Comparison of ENCODE assay signal across 8 mouse cellular contexts in genomic region chr4:114999445-114999772, GRCm38 (mm10). TPM values are rescaled to one million over a fixed set of nuclear protein-coding genes. Genes with fewer than 3 reads are reported as not detected.
A peak's percentile ranks its signal among the peaks of the same experiment; 100 is the strongest.
DNase-seq lines count a peak whose midpoint lies in the region; ATAC-seq lines count a peak whose summit lies in the region.

No protein-coding gene starts in this region.

- peak overlapping the region; percentile 82 for H3K4me3 ChIP-seq in kidney, embryonic 16.5 days (ENCODE audit: low read length)
- peak overlapping the region; percentile 78 for H3K4me3 ChIP-seq in brown adipose tissue, adult 24 weeks (ENCODE audit: insufficient read depth, low read depth, low read length)
- H3K4me3 ChIP-seq in hindbrain, embryonic 14.5 days (replicated peaks; ENCODE audit: low read length) = peak overlapping the region; percentile 52
- H3K4me3 ChIP-seq in midbrain, embryonic 13.5 days (replicated peaks) = peak overlapping the region; percentile 69

- no peaks in the 10 kb centered on the region for H3K27me3 ChIP-seq in kidney, embryonic 16.5 days (ENCODE audit: insufficient read depth, low read length)
- H3K27me3 ChIP-seq in hindbrain, embryonic 14.5 days (ENCODE audit: control insufficient read depth, insufficient read depth, low read length) = no peaks in the 10 kb centered on the region
- peaks cover 6% of the 10 kb centered on the region; the same call in 1 of the 2 replicates for H3K27me3 ChIP-seq in midbrain, embryonic 13.5 days

- H3K27ac ChIP-seq in kidney, embryonic 16.5 days (ENCODE audit: low read length) = peak overlapping the region; percentile 98
- H3K27ac ChIP-seq in brown adipose tissue, adult 24 weeks (replicated peaks; ENCODE audit: low read depth, low read length) = peak overlapping the region; percentile 92
- H3K27ac ChIP-seq in hindbrain, embryonic 14.5 days = peak overlapping the region; percentile 92
- H3K27ac ChIP-seq in midbrain, embryonic 13.5 days = peak overlapping the region; percentile 88

- ATAC-seq in kidney, embryonic 16.5 days (ENCODE audit: low FRiP score, low TSS enrichment) = peak; percentile 39
- ATAC-seq in hindbrain, embryonic 14.5 days (ENCODE audit: low FRiP score) = no peak; the same call in 1 of the 2 replicates
- no peak for ATAC-seq in midbrain, embryonic 13.5 days

- peaks cover 17% of the 10 kb centered on the region for H3K4me1 ChIP-seq in kidney, embryonic 16.5 days (ENCODE audit: insufficient read depth, low read length)
- H3K4me1 ChIP-seq in brown adipose tissue, adult 24 weeks (ENCODE audit: control insufficient read depth, insufficient read depth, insufficient read length, low read length) = no peaks in the 10 kb centered on the region
- H3K4me1 ChIP-seq in hindbrain, embryonic 14.5 days (replicated peaks; ENCODE audit: control insufficient read depth, insufficient read depth, low read length) = peaks cover 6% of the 10 kb centered on the region; the same call in 1 of the 2 replicates
- H3K4me1 ChIP-seq in midbrain, embryonic 13.5 days (replicated peaks) = peaks cover 21% of the 10 kb centered on the region

- peak overlapping the region; percentile 75 for H3K4me2 ChIP-seq in kidney, embryonic 16.5 days (replicated peaks; ENCODE audit: low read depth, low read length)
- peak overlapping the region; percentile 77 for H3K4me2 ChIP-seq in hindbrain, embryonic 14.5 days (replicated peaks)
- H3K4me2 ChIP-seq in midbrain, embryonic 13.5 days (replicated peaks) = peak overlapping the region; percentile 72

- WGBS in kidney, embryonic 16.5 days = 8% methylated on average over 9 of the region's 9 CpGs
- WGBS in hindbrain, embryonic 14.5 days = 9% methylated on average over 9 of the region's 9 CpGs
- WGBS in midbrain, embryonic 13.5 days = 9% methylated on average over 9 of the region's 9 CpGs

- H3K9me3 ChIP-seq in kidney, embryonic 16.5 days (ENCODE audit: low read length) = peaks cover 3% of the 10 kb centered on the region; the same call in 1 of the 2 replicates
- no peaks in the 10 kb centered on the region for H3K9me3 ChIP-seq in hindbrain, embryonic 14.5 days (ENCODE audit: control insufficient read depth, low read length)
- no peaks in the 10 kb centered on the region for H3K9me3 ChIP-seq in midbrain, embryonic 13.5 days

- DNase-seq in kidney, adult 11 months = no peak
- no peak for DNase-seq in hindbrain, embryonic 14.5 days (ENCODE audit: low spot score)
- no peak for DNase-seq in adrenal gland, adult 2 months
- DNase-seq in thymus, postnatal 36 days = no peak
- no peak for DNase-seq in right cerebral cortex, postnatal 36 days (ENCODE audit: low spot score in 2 of 2)

- peak overlapping the region; percentile 87 for H3K9ac ChIP-seq in kidney, embryonic 16.5 days (replicated peaks; ENCODE audit: low read length)
- H3K9ac ChIP-seq in hindbrain, embryonic 14.5 days = peak overlapping the region; percentile 69
- H3K9ac ChIP-seq in midbrain, embryonic 13.5 days (replicated peaks) = peak overlapping the region; percentile 69

- peaks cover 8% of the 10 kb centered on the region for H3K36me3 ChIP-seq in kidney, embryonic 16.5 days (ENCODE audit: insufficient read depth, low read length)
- H3K36me3 ChIP-seq in hindbrain, embryonic 14.5 days (replicated peaks; ENCODE audit: control insufficient read depth, insufficient read depth) = no peaks in the 10 kb centered on the region
- H3K36me3 ChIP-seq in midbrain, embryonic 13.5 days = no peaks in the 10 kb centered on the region

RNA-seq across cellular contexts. Expression of gene Stil, which starts 0.6 kb away (rescaled TPM):
- polyA plus RNA-seq in kidney, embryonic 16.5 days (2015; fragmentation: Nextera tagmentation; extraction: Ambion mirVana) = 12.0 and 12.9 TPM in 2 replicates
- polyA plus RNA-seq in brown adipose tissue, adult 24 weeks (2012; ENCODE audit: insufficient read depth, insufficient read length, missing spikeins) = 0.52 TPM in 1 of 2 replicates, not detected in the other
- polyA plus RNA-seq in hindbrain, embryonic 14.5 days (2014; fragmentation: Nextera tagmentation; extraction: Ambion mirVana) = 2.9 and 3.6 TPM in 2 replicates
- 4.7 and 5.7 TPM in 2 replicates for polyA plus RNA-seq in midbrain, embryonic 13.5 days (2015; fragmentation: Nextera tagmentation; extraction: Ambion mirVana)
- total RNA-seq in adrenal gland, adult 2 months (2021) = under 1 TPM; 0.31 to 0.58 TPM
- polyA plus RNA-seq in adrenal gland, adult 2 months (2012; rRNA removed) = 0.10 and 0.13 TPM in 2 replicates

RNA-seq across cellular contexts. Expression of gene Cmpk1, which starts 12.4 kb away (rescaled TPM):
- 72.5 and 89.1 TPM in 2 replicates for polyA plus RNA-seq in kidney, embryonic 16.5 days (2015; fragmentation: Nextera tagmentation; extraction: Ambion mirVana)
- 137 and 158 TPM in 2 replicates for polyA plus RNA-seq in brown adipose tissue, adult 24 weeks (2012; ENCODE audit: insufficient read depth, insufficient read length, missing spikeins)
- 227 and 244 TPM in 2 replicates for polyA plus RNA-seq in hindbrain, embryonic 14.5 days (2014; fragmentation: Nextera tagmentation; extraction: Ambion mirVana)
- 163 TPM in 2 replicates for polyA plus RNA-seq in midbrain, embryonic 13.5 days (2015; fragmentation: Nextera tagmentation; extraction: Ambion mirVana)
- total RNA-seq in adrenal gland, adult 2 months (2021) = 100 to 1,000 TPM; 106 to 118 TPM
- 30.9 and 37.6 TPM in 2 replicates for polyA plus RNA-seq in adrenal gland, adult 2 months (2012; rRNA removed)

RNA-seq across cellular contexts. Expression of gene Tal1, which starts 56.8 kb away (rescaled TPM):
- polyA plus RNA-seq in kidney, embryonic 16.5 days (2015; fragmentation: Nextera tagmentation; extraction: Ambion mirVana) = 1.2 and 1.3 TPM in 2 replicates
- 0.71 and 1.1 TPM in 2 replicates for polyA plus RNA-seq in brown adipose tissue, adult 24 weeks (2012; ENCODE audit: insufficient read depth, insufficient read length, missing spikeins)
- polyA plus RNA-seq in hindbrain, embryonic 14.5 days (2014; fragmentation: Nextera tagmentation; extraction: Ambion mirVana) = 5.6 and 7.4 TPM in 2 replicates
- polyA plus RNA-seq in midbrain, embryonic 13.5 days (2015; fragmentation: Nextera tagmentation; extraction: Ambion mirVana) = 7.6 and 11.9 TPM in 2 replicates
- 1 to 10 TPM; 1.8 to 2.8 TPM for total RNA-seq in adrenal gland, adult 2 months (2021)
- polyA plus RNA-seq in adrenal gland, adult 2 months (2012; rRNA removed) = 5.1 and 8.9 TPM in 2 replicates
